Mouse (Mus musculus) left cerebral cortex, postnatal 36 days (tissue): ENCODE results near the gene Cmtm8. TPM values are rescaled to one million over a fixed set of nuclear protein-coding genes. Genes with fewer than 3 reads are reported as not detected.

ENCODE experiments used
- DNase-seq, 2 experiments: peaks; one replicate each; pipeline ENCODE4 v3.0.0; 2021 to 2022; ENCODE audit warnings: low spot score in 2 of 2, mixed read lengths in 1 of 2
- intact Hi-C: fragments of 180-260 bp; cut with DNase I; formaldehyde crosslinking; loops from one replicate; pipeline ENCODE4 v1.15.1; 2025
- total RNA-seq, 2 experiments: library from RNA; stranded (reverse); gene quantifications; 2 replicates each; pipeline ENCODE4 v1.2.3; 2021

Cmtm8 gene
- total RNA-seq, 2 experiments from 2014 or later: 2.2 TPM

GRCm38 (mm10) chr9:114827242-114827852 lies 16.6 kb downstream of the Cmtm8 start:
- intact Hi-C loops: no loop called here
- no peak for DNase-seq

DNA sequence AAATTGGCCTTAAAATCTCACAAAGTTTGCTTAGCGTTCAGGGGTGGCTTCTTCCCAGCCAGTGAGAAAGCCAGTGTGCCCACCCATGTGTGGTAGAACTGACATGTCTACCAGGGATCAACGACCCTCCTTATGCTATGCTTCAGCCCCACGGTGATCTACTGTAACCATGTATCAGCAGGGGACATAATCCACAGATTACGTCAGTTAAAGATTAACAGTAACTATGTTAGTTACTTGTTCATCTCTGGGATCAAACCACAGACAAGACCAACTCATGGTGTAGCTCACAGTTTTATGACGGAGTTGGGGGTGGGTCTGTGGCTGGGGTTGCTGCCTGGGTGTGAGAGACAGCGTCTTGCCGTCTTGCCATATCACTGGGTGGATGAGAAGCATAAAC lies 19.8 kb downstream of the Cmtm8 start:
- intact Hi-C loops: no loop called here
- DNase-seq: no peak

- no peak for DNase-seq
- intact Hi-C loops: no loop called here
These were observed 22.2 kb downstream of the Cmtm8 start for GRCm38 (mm10) chr9:114821548-114822289.

- DNase-seq: no peak
- intact Hi-C loops: no loop called here
These were observed 25.0 kb downstream of the Cmtm8 start for GRCm38 (mm10) chr9:114818918-114819317.

DNA sequence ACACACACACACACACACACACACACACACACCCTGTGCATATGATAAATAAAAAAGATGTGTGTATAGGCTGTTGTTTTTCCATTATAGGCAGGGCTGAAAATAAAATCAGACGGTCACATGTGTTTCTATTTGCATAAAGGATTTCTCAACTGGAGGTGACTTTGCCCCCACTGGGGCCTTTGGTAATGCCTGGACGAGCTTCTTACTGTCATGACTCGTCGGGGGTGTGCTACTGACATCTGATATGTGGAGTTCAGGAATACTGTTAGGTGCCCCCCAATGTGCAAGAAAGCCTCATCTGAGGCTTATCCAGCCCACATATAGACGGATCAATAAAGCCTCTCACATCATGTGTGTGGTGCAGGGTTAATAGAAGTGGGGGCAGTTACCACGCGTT lies 26.9 kb downstream of the Cmtm8 start:
- no peak for DNase-seq
- intact Hi-C loops: no loop called here

DNA sequence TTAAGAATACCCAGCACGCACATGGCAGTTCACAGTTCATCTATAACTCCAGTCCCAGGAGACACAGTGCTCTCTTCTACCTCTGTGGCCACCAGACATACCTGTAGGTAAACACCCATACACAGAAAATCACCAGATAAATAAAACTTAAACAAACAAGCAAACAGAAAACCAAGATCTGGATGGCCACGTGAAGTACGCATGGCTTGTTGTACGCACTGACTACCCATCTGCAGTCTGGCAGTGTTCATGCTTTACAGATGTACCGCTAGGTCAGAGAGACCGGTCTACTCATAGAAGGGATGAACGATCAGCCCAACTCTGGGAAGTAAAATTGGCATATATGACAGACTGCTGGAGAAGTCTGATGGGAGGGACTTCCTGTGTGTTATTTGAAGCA lies 27.8 kb downstream of the Cmtm8 start:
- no peak for DNase-seq
- intact Hi-C loops: no loop called here

DNA sequence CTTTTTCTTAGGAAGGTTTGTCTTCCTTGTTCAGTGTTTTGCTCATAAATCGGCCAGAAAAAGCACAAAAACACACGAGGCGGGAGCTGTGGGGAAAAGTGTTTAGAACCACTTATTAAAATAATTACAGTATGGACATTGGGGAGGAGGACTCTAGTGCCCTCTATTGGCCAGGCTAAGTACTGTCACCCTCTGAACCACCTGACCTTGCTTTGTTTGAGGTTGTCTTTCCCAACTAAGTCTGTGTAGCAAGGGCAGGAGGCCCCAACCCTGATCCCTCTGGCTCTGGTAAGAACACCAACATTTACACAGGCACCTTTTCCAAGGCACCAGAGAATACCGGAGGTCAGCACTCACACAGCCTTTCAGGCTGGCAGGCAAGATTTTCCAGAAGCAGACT lies 28.6 kb downstream of the Cmtm8 start:
- no peak for DNase-seq
- intact Hi-C loops: no loop called here

- DNase-seq: no peak
- intact Hi-C loops: no loop called here
These were observed 32.0 kb downstream of the Cmtm8 start for GRCm38 (mm10) chr9:114812001-114812400.

GRCm38 (mm10) chr9:114810837-114811236 lies 33.1 kb downstream of the Cmtm8 start:
- no peak for DNase-seq
- intact Hi-C loops: no loop called here

GRCm38 (mm10) chr9:114808671-114809070 lies 35.3 kb downstream of the Cmtm8 start:
- intact Hi-C loops: loop anchor here (5.0 kb wide), 1 partner anchor 49 kb away; no protein-coding TSS in a partner anchor

DNA sequence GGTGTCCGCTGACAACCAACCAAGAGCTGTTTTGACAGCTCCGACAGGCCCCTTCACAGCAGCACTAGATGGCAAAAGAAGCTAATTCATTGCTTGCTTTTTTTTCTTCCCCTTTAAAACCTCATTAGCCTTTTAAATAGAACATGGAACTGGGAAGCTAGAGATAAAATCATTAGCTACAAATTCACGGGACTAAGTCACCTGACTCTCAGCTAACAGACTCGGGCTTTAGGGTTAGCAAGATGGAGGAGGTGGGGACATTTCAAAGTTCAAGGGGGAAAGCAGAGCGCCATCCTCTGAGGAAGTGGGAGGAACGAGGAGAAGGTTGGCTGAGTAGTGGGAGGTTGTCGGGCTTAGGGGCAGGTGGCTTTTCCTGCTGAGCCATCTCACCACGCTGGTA lies 36.7 kb downstream of the Cmtm8 start:
- DNase-seq: no peak
- intact Hi-C loops: loop anchor here (5.0 kb wide), 1 partner anchor 50 kb away; no protein-coding TSS in a partner anchor

More at GRCm38 (mm10) chr9:114808671-114809070, 35.3 kb downstream of the Cmtm8 start:
- DNase-seq: no peak

GRCm38 (mm10) chr9:114805151-114805671 lies 38.7 kb downstream of the Cmtm8 start:
- intact Hi-C loops: loop anchor here (5.0 kb wide), 1 partner anchor 52 kb away; no protein-coding TSS in a partner anchor
- DNase-seq: peak; percentile 23 to 42

DNA sequence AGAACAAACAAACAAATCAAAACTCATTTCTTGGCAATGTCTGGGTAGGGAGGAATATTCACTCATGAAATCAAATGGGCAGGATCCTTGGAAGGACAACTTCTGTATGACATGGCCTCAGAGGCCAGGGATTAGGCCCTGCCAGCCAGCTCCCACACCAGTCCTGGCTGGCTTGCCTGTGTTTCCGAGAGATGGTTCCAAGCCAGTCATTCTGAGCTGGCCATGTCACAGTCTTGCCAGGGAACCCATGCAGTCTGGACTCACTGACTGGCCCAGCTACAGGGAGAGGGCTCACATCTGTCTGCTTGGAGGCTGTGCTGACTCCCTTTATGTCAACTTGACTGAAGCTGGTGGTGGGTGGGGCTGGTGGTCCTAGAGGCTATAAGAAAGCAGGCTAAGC lies 41.8 kb downstream of the Cmtm8 start:
- intact Hi-C loops: no loop called here
- DNase-seq: no peak

GRCm38 (mm10) chr9:114801301-114801700 lies 42.7 kb downstream of the Cmtm8 start:
- no peak for DNase-seq
- intact Hi-C loops: no loop called here

- DNase-seq: no peak
- intact Hi-C loops: loop anchor here (5.0 kb wide), 4 partner anchors 42 to 158 kb away; no protein-coding TSS in a partner anchor
These were observed 44.4 kb downstream of the Cmtm8 start for GRCm38 (mm10) chr9:114799498-114800107.

- DNase-seq: no peak
- intact Hi-C loops: loop anchor here (5.0 kb wide), 4 partner anchors 42 to 158 kb away; no protein-coding TSS in a partner anchor
These were observed 45.1 kb downstream of the Cmtm8 start for GRCm38 (mm10) chr9:114798845-114799244.

GRCm38 (mm10) chr9:114797329-114798004 lies 46.5 kb downstream of the Cmtm8 start:
- intact Hi-C loops: loop anchor here (5.0 kb wide), 4 partner anchors 40 to 160 kb away; no protein-coding TSS in a partner anchor
- peak; percentile 82 to 85 for DNase-seq

GRCm38 (mm10) chr9:114796473-114797050 lies 47.4 kb downstream of the Cmtm8 start:
- intact Hi-C loops: loop anchor here (5.0 kb wide), 4 partner anchors 39 to 161 kb away; no protein-coding TSS in a partner anchor

GRCm38 (mm10) chr9:114794491-114794890 lies 49.5 kb downstream of the Cmtm8 start:
- intact Hi-C loops: no loop called here
- DNase-seq: no peak

More at GRCm38 (mm10) chr9:114796473-114797050, 47.4 kb downstream of the Cmtm8 start:
- DNase-seq: no peak
